Mouse (Mus musculus): ENCODE measurements at regions not wholly inside any gene's neighbourhood (a gene's known extent, or its start where the extent isn't known, plus 50 kb on each side); places are given as distances from the start of the nearest gene placed in this dataset.

- no peak for DNase-seq (ENCODE audit: low read depth, low spot score)
Measured at GRCm38 (mm10) chr6:96043711-96044110, 69.2 kb upstream of the Fam19a1 start.

- DNase-seq (ENCODE audit: low read depth, low spot score), result peak; percentile 45
Measured at GRCm38 (mm10) chr6:96053476-96053875, 59.5 kb upstream of the Fam19a1 start.

GRCm38 (mm10) chr6:96057011-96057410, 55.9 kb upstream of the Fam19a1 start:
- no peak for DNase-seq (ENCODE audit: low read depth, low spot score)

- no peak for DNase-seq (ENCODE audit: low read depth, low spot score)
Measured at GRCm38 (mm10) chr6:96057575-96058159, 55.3 kb upstream of the Fam19a1 start.

- no peak for DNase-seq (ENCODE audit: low read depth, low spot score)
Measured at GRCm38 (mm10) chr6:96061979-96062378, 51.0 kb upstream of the Fam19a1 start.

Data from brain, adult 2 months (tissue).